Mouse (Mus musculus) brain, adult 2 months (tissue): ENCODE measurements around the gene Slc36a3.

Source experiments
- DNase-seq: peaks from one replicate; pipeline ENCODE4 v3.0.0; 2011; ENCODE audit warnings: low read depth, low spot score

Slc36a3 gene

DNA sequence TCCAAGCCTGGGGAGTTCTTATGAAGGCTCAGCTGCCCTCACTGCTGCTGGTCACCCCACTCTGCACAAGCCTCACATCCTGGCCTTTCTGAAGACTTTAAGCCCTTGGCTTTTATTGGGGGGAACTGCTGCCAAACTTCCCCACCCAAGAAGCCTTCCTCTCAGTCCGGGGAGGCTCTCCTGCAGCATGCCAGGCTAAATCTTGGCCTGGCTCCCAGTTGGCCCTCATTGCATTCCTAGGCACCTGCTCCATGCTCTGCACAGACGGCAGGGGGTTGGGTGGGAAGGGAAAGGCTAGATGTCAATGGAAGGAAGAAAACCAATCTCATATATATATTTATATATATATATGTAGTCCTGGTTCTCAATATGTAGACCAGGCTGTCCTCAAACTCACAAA, 75.9 kb downstream of the Slc36a3 start:
- DNase-seq = peak; percentile 90
